Mouse (Mus musculus) embryonic stem cell, embryonic (primary cell): ENCODE measurements around the gene 1700017B05Rik.

Source experiments
- CTCF ChIA-PET, 4 experiments: fragments of 300-600 bp in 2 of 4; fragments of 350-600 bp in 2 of 4; sonication (Branson Sonifier 250); formaldehyde crosslinking; loops; one replicate each; lab custom pipeline; 2022; ENCODE audit warnings: inconsistent platforms in 2 of 4; lab: Charles Lee
- POLR2A ChIA-PET, 4 experiments: fragments of 300-600 bp in 2 of 4; fragments of 350-600 bp in 2 of 4; sonication (Branson Sonifier 250); formaldehyde crosslinking; loops; one replicate each; lab custom pipeline; 2022; ENCODE audit warnings: antibody characterized with exemption in 4 of 4, inconsistent platforms in 1 of 4; lab: Charles Lee

The 1700017B05Rik gene

DNA sequence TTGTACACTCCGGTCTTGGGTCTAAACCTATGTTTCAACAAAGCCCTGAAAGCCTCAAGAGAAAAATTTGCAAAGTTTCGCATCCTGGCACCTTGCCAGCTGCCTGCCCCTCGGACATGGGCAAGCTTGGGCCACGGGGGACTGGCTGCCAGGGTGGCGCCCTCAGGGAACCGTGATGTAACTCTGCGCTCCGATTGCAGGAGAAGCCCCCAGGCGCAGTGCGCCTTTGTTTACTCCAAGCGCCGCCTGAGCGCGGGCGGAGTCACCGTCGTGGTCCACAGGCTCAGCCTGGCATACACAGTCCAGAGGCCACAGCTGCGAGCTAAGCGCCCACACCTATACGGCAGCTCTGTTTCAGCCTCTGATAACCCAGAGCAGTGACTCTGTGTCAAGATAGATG, 19.1 kb upstream of the 1700017B05Rik start:
- ChIA-PET CTCF (interaction anchor here in 2 of 4 experiments (0.6 to 2.8 kb wide), 3 partner anchors 13 to 14 kb away, joined by 3 to 8 read pairs (median 3); no protein-coding TSS in a partner anchor), POLR2A (interaction anchor here (0.6 to 4.0 kb wide), 34 partner anchors 8 to 875 kb away, joined by 3 to 36 read pairs (median 4); partner anchors contain the start of genes 1700017B05Rik (in 3 of the 4), Ppcdc (in 1 of the 4), Rpp25 (in 1 of the 4) and Snupn (in 1 of the 4))

DNA sequence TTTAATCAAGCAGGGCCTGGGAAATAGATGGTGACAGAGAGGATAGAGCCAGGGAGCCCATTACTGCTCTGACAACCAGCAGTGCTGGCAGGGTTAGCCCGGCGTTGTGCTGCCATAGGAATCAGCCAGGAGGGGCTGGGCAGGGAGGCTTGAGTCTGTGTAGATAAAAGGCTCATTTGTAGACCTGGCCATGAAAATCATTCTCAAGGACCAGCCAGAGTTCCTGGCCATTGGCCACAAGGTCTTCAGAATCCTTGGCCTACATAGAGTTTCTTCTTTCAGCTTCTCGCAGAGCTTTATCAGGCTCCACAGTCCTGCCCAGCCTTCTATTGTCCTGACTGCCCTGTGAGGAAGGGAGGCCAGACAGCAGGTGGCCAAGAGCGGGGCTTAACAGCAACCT, 17.0 kb upstream of the 1700017B05Rik start:
- ChIA-PET CTCF (interaction anchor here in 1 of 4 experiments (0.7 to 3.2 kb wide), 2 partner anchors 11 to 148 kb away, joined by 3 to 13 read pairs; no protein-coding TSS in a partner anchor), POLR2A (interaction anchor here in 2 of 4 experiments (1.1 to 7.3 kb wide), 6 partner anchors 10 to 35 kb away, joined by 3 to 60 read pairs (median 12); partner anchors contain the start of gene 1700017B05Rik (in 2 of the 2))

- ChIA-PET CTCF (interaction anchor here (0.6 to 3.2 kb wide), 4 partner anchors 10 to 375 kb away, joined by 3 to 13 read pairs (median 4); no protein-coding TSS in a partner anchor), POLR2A (interaction anchor here (0.7 to 7.3 kb wide), 18 partner anchors 9 to 116 kb away, joined by 3 to 60 read pairs (median 4); partner anchors contain the start of gene 1700017B05Rik (in 3 of the 4))
These were observed 15.9 kb upstream of the 1700017B05Rik start for GRCm38 (mm10) chr9:57278268-57278667.

- ChIA-PET POLR2A (interaction anchor here in 2 of 4 experiments (0.6 to 7.3 kb wide), 6 partner anchors 9 to 982 kb away, joined by 3 to 60 read pairs (median 3); partner anchors contain the start of gene 1700017B05Rik (in 1 of the 2)), CTCF (interaction anchor here in 2 of 4 experiments (0.7 kb wide), 2 partner anchors 241 to 265 kb away, joined by 3 read pairs; no protein-coding TSS in a partner anchor)
These were observed 13.9 kb upstream of the 1700017B05Rik start for GRCm38 (mm10) chr9:57276311-57276710.

- CTCF ChIA-PET = interaction anchor here in 2 of 4 experiments (0.6 to 1.4 kb wide), 5 partner anchors 12 to 379 kb away, joined by 3 to 4 read pairs (median 3); partner anchors contain the start of genes 1700017B05Rik (in 1 of the 2) and Csk (in 1 of the 2)
- POLR2A ChIA-PET = interaction anchor here in 3 of 4 experiments (0.6 to 7.3 kb wide), 10 partner anchors 8 to 1108 kb away, joined by 3 to 60 read pairs (median 4); partner anchors contain the start of gene 1700017B05Rik (in 3 of the 3)
These were observed 11.5 kb upstream of the 1700017B05Rik start for GRCm38 (mm10) chr9:57273805-57274494.

- ChIA-PET POLR2A (interaction anchor here in 3 of 4 experiments (0.6 to 7.3 kb wide), 10 partner anchors 9 to 1107 kb away, joined by 3 to 60 read pairs (median 4); partner anchors contain the start of gene 1700017B05Rik (in 3 of the 3)), CTCF (interaction anchor here in 2 of 4 experiments (0.6 to 1.4 kb wide), 4 partner anchors 11 to 380 kb away, joined by 3 to 4 read pairs (median 3); partner anchors contain the start of genes 1700017B05Rik (in 1 of the 2) and Csk (in 1 of the 2))
These were observed 10.7 kb upstream of the 1700017B05Rik start for GRCm38 (mm10) chr9:57272902-57273804.

DNA sequence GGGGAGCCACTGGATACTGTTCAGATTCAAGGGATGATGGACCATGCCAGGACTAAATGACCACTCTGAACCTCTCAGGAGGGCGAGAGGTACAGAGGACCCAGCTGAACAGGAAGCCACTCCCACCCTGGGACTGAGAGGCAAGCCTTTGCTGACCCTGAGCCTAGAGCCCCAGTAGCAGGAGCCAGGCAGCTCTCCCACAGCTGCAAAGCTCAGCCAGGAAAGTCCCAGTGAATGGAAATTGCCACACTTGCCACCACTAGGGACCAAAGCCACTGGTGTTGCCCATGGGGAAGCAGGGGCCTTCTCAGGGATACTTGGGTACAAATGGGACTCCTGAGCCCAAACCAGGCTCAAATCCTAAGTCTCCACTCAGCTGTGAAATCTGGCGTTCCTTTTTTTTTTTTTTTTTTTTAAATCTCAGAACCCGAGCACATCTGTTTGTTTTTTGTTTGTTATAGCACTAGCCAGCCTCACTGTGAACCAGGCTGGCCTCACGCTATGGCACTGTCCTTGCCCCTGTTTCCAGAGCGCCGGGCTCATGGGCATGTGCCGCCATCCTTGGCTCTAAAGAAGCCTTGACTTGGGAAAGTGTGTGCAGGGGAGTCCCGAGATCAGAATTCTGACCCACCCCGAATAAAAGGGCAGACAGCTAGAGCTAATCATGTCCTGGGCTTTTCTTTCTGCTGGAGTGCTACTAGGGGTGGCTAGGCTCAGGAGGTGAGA, 9.6 kb upstream of the 1700017B05Rik start:
- ChIA-PET CTCF (interaction anchor here (0.6 to 0.9 kb wide), 6 partner anchors 9 to 635 kb away, joined by 3 to 6 read pairs (median 4); partner anchors contain the start of gene 1700017B05Rik (in 2 of the 4)), POLR2A (interaction anchor here in 3 of 4 experiments (0.6 to 6.4 kb wide), 12 partner anchors 9 to 457 kb away, joined by 3 to 36 read pairs (median 4); partner anchors contain the start of gene 1700017B05Rik (in 3 of the 3))

DNA sequence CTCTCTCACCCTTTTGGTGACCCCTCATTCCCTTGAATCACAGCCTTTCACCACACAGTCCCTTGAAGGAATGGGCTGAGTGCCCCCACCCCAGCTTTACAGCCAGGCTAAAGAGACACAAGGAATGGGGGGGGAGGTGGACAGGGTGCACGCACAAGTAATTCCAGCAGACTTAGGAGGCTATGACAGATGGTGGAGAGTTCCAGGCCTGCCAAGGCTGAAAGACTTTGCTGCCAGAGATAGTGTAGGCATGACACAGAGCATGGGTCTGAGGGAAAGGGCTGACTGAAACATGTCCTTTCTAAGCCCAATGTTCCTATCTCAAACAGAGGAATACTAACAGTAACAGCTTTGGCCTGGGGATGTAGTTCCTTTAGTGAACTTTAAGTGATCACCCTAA, 8.7 kb upstream of the 1700017B05Rik start:
- CTCF ChIA-PET = interaction anchor here (0.6 to 1.2 kb wide), 5 partner anchors 8 to 694 kb away, joined by 3 to 4 read pairs (median 3); partner anchors contain the start of gene 1700017B05Rik (in 1 of the 4)
- POLR2A ChIA-PET = interaction anchor here in 2 of 4 experiments (1.1 to 6.4 kb wide), 6 partner anchors 9 to 250 kb away, joined by 3 to 36 read pairs (median 8); partner anchors contain the start of genes 1700017B05Rik (in 2 of the 2) and Cox5a (in 1 of the 2)

GRCm38 (mm10) chr9:57270399-57270798, 8.0 kb upstream of the 1700017B05Rik start:
- CTCF ChIA-PET = interaction anchor here (0.5 to 2.4 kb wide), 4 partner anchors 9 to 694 kb away, joined by 3 to 18 read pairs (median 5); no protein-coding TSS in a partner anchor
- POLR2A ChIA-PET = interaction anchor here in 2 of 4 experiments (0.7 to 6.4 kb wide), 6 partner anchors 10 to 251 kb away, joined by 3 to 36 read pairs (median 3); partner anchors contain the start of gene Cox5a (in 1 of the 2)

DNA sequence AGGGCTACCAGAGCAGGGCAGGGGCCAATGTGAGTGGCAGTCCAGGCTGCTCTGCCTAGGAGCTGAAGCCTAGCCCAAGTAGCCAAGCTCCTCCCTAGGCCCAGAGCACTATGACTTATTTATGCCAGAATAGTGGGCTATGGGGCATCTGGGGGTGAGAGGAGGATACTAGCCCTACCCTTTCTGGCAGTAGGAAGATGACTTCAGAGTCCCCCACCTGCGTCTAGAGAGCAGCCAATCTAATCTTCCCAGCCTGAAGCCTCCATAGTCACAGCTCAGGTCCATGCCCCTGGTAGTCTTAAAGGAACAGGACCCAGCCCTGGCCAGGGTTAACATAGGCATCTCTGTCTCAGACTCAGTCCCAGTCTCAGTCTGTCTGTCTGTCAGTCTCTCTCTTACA, 7.0 kb upstream of the 1700017B05Rik start:
- POLR2A ChIA-PET = interaction anchor here in 3 of 4 experiments (0.6 to 6.4 kb wide), 14 partner anchors 8 to 150 kb away, joined by 3 to 36 read pairs (median 4); no protein-coding TSS in a partner anchor
- CTCF ChIA-PET = interaction anchor here in 3 of 4 experiments (0.5 to 2.4 kb wide), 13 partner anchors 9 to 430 kb away, joined by 3 to 18 read pairs (median 4); no protein-coding TSS in a partner anchor

DNA sequence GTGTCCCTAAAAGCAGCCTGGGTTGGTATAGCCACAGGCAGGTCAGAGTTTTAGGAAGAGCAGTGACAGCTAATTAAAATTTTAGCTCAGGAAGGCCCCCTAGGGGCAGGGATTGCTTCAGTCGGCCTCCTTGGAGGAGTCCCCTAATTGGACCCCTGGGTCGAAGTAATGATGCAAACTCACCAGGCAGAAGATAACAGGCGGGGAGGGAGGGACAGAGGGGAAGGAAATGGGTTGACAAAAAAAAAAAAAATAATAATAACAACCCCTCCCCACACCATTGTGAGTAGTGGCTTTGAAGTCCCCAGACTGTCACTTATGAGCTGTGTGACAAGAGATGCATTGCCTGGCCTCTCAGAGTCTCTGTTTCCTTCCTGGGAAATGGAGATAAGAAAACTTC, 6.2 kb upstream of the 1700017B05Rik start:
- CTCF ChIA-PET = interaction anchor here (0.5 to 2.4 kb wide), 23 partner anchors 9 to 430 kb away, joined by 3 to 18 read pairs (median 3); partner anchors contain the start of gene Man2c1 (in 1 of the 4)
- POLR2A ChIA-PET = interaction anchor here (0.7 to 6.4 kb wide), 20 partner anchors 9 to 266 kb away, joined by 3 to 36 read pairs (median 4); partner anchors contain the start of gene Ppcdc (in 1 of the 4)

DNA sequence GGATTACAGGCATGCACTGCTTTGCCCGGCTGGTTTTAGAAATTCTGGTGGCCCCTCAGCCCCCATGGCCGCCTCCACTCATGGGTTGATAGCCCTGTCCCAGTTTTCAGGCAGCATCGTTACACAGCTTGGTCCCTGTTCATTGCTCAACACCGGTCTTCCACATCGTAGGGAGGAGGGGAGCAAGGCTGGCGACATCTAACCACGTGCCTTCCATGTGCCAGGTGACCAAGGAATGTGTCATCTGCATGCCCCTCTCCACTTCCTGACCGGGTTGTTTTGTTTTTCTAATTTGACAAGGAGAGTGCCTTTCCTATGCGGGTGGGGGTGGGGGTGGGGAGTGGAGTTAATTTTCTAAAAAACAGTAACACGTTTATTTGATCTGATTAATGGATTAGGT, 5.7 kb upstream of the 1700017B05Rik start:
- ChIA-PET CTCF (interaction anchor here (0.7 to 2.4 kb wide), 16 partner anchors 8 to 315 kb away, joined by 3 to 18 read pairs (median 4); partner anchors contain the start of gene Man2c1 (in 1 of the 4)), POLR2A (interaction anchor here (0.6 to 6.4 kb wide), 20 partner anchors 8 to 235 kb away, joined by 3 to 36 read pairs (median 4); partner anchors contain the start of genes Ppcdc (in 2 of the 4) and Rpp25 (in 1 of the 4))

DNA sequence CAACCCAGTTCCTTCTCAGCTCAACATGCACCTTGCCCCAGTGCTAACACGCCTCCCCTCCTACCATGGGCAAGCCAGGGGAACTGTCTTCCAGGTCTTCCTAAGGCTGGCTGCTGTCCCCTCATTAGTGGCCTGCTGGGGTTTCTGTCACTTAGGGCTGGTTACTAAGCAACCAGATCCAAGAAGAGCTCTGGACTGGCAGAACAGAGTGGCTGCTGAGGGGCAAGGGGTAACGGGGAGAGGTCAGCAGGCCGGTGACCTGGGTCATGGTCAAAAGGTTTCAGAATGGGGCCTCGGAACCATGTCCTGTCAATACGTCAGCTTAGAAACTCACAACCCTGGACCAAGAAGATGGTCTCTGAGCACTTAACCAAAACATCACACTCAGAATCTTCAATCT, 5.0 kb upstream of the 1700017B05Rik start:
- POLR2A ChIA-PET = interaction anchor here (0.6 to 6.4 kb wide), 16 partner anchors 9 to 236 kb away, joined by 3 to 36 read pairs (median 4); partner anchors contain the start of genes Ppcdc (in 3 of the 4) and Rpp25 (in 1 of the 4)
- CTCF ChIA-PET = interaction anchor here in 2 of 4 experiments (0.6 to 2.3 kb wide), 7 partner anchors 10 to 164 kb away, joined by 3 to 13 read pairs (median 3); no protein-coding TSS in a partner anchor

DNA sequence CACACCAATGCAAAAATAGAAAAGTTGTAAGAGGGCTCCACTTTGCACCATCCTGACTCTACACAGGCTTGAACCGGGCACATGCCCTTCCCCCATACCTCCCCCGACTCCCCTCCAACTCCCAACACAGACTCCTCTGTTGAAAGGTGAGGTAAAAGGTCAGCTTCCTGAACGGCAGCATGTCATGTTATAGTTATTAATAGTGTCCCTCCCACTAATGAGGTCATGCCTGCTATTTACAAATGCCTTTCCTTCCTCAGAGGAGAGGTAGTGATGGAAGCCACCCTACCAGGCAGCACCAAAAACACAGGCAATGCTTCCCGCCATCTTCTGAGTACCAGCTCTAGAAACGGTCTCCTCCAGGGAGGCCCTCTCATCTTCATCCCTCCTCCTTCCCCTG, 2.7 kb upstream of the 1700017B05Rik start:
- ChIA-PET CTCF (no interaction called here), POLR2A (interaction anchor here in 2 of 4 experiments (0.8 to 5.0 kb wide), 3 partner anchors 11 to 659 kb away, joined by 3 to 60 read pairs (median 4); partner anchors contain the start of gene Snupn (in 1 of the 2))
